Mouse (Mus musculus) kidney, postnatal 14 days (tissue): ENCODE results near the gene Ushbp1.
"Not testable (repeated sequence)": the region's sequence is repeated elsewhere in the genome, so short reads cannot be mapped to it uniquely, and the experiment has no call there.

Experiments
- DNase-seq: peaks from one replicate; pipeline ENCODE4 v3.0.0; 2022; ENCODE audit warnings: mixed read lengths

The Ushbp1 gene

DNA sequence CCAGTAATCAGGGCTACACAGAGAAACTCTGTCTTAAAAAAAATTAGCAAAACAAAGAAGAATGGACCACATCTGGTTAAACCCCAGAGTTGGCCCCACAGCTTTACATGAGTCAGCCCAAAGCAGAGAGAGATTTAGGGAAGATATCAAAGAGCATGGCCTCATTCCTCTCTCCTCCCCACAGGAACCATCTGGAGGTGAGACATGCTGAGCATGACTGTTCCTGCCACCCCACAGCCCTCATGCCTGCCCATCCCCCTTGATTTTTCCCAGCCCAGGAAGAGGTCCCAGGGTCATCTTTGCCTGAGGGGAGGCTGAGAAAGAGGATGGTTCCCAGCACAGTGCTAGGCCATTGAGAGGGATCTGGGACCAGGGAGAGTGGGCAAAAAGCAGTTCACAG, 27.2 kb downstream of the Ushbp1 start:
- no peak for DNase-seq

- peak; percentile 24 for DNase-seq
These were observed 27.9 kb downstream of the Ushbp1 start for GRCm38 (mm10) chr8:71367529-71368176.

- DNase-seq: peak; percentile 96
These were observed 28.7 kb downstream of the Ushbp1 start, which contains the start of gene Use1 for GRCm38 (mm10) chr8:71366771-71367528. Use1 (plus strand) TSS chr8:71366848.

DNA sequence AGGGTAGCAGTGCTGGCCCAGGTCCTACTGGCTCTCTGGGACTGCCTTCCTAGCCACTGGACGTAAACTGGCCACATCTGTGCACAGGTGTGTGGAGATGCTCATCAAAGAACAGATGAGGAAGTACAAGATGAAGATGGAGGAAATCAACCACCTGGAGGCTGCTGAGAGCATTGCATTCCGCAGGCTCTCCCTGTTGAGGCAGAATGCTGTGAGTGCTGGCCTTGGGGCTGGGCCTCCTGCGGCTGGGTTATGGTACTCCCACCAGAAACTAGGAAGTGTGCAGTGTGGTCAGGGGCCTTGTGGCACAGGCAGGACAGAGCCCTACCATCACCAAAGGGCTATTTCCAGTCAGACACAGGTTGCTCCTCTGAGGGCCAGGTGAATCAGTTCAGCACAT, 37.6 kb downstream of the Ushbp1 start:
- DNase-seq: no peak

DNA sequence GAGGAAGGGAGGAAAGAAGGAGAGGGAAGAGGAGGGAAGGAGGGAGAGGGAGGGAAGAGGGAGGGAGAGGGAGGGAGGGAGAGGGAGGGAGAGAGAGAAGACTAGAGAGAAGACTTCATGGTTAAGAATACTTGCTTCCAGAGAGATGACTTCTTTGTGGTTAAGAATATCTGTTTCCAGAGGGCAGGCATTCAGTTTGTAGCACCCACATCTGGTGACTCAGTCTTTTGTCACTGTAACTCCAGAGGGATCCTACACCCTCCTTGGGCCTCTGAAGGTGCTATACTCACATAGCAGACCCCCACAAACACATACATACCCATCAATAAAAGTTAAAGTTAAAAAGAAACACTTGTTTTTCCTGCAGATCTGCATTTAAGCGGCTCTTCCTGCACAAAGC, 44.1 kb downstream of the Ushbp1 start:
- no peak for DNase-seq

DNA sequence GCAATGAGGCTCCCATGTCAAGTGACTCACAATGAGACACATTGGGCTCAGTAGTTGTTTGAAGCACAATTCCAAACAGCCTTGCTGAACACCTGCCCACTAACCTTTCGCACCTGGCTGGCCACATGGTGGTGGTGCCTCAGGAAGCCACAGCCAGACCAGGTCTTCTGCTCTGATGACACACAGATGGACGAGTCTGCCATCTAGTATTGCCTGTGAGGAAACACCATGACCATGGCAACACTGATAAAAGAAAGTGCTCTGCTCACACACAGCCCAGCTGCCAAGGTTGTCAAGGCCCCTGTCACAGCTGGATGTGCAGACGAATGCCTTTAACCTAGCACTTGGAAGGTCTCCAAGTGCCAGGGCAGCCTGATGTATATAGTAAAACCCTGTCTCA, 44.5 kb downstream of the Ushbp1 start:
- DNase-seq: no peak

DNA sequence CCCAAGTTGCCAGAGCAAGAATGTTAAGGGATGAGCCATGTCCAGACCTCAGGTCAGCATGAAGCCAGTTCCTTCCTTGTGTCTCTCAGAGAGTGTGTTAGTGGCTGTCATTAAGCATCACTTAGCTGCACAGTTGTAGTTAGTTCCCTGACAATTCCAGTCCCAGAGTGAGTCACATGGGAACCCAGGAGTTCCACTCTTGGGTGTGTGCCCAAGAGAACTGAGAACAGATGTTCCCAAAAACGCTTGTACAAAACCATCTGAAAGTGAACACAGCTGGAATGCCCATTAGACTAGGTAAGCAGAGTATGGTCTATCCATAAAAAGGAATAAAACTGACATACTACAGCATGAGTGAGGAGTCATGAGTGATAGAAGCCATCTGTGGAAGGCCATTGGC, 49.0 kb downstream of the Ushbp1 start:
- DNase-seq: no peak

GRCm38 (mm10) chr8:71340625-71341024, 55.0 kb downstream of the Ushbp1 start:
- peak; percentile 49 for DNase-seq

DNA sequence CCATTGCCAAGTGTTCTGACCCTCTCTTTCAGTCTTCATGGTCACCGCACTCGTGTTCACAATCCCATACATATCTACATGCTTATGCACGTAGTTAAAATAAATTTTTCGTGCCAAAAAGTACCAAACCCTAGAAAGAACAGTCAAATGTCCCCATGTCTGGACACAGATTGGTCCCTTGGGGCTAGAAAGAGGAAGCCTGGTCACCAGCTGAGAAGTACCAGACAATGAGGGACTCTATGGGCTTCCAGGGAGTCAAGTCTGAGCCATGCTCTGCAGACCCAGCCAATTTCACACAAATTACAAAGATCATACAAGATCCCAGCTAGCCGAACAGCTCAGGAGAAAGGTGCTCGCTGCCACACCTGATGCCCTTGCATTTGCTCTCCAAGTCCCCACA, 57.8 kb downstream of the Ushbp1 start:
- not testable (repeated sequence) for DNase-seq
